Mouse (Mus musculus): ENCODE data around the gene Il2. TPM values are rescaled to one million over a fixed set of nuclear protein-coding genes. Genes with fewer than 3 reads are reported as not detected.

The Il2 gene
- total RNA-seq (2021), result not detected
- long read RNA-seq, experiment 1, result 0 reads
- long read RNA-seq, experiment 2, result 0 reads

GRCm38 (mm10) chr3:37125655-37126054, at the start of gene Il2:
Gene Il2, minus strand, starts transcription at chr3:37125959.
- no peak for DNase-seq (ENCODE audit: low spot score in 2 of 2)

GRCm38 (mm10) chr3:37174711-37175572, 49.2 kb upstream of the Il2 start:
- DNase-seq (ENCODE audit: low spot score in 2 of 2), result no peak

- DNase-seq (ENCODE audit: low spot score in 2 of 2), result no peak
These were observed 47.5 kb upstream of the Il2 start for GRCm38 (mm10) chr3:37173285-37173684.

- DNase-seq (ENCODE audit: low spot score in 2 of 2), result no peak
These were observed 43.5 kb upstream of the Il2 start for GRCm38 (mm10) chr3:37169283-37169682.

GRCm38 (mm10) chr3:37161096-37161495, 35.3 kb upstream of the Il2 start:
- DNase-seq (ENCODE audit: low spot score in 2 of 2), result no peak

- DNase-seq (ENCODE audit: low spot score in 2 of 2), result no peak
These were observed 32.5 kb upstream of the Il2 start for GRCm38 (mm10) chr3:37158246-37158645.

GRCm38 (mm10) chr3:37157082-37157481, 31.3 kb upstream of the Il2 start:
- no peak for DNase-seq (ENCODE audit: low spot score in 2 of 2)

- no peak for DNase-seq (ENCODE audit: low spot score in 2 of 2)
These were observed 28.6 kb upstream of the Il2 start for GRCm38 (mm10) chr3:37154396-37154795.

GRCm38 (mm10) chr3:37153004-37153403, 27.2 kb upstream of the Il2 start:
- DNase-seq (ENCODE audit: low spot score in 2 of 2), result no peak

- DNase-seq (ENCODE audit: low spot score in 2 of 2), result no peak
These were observed 26.5 kb upstream of the Il2 start for GRCm38 (mm10) chr3:37152274-37152673.

GRCm38 (mm10) chr3:37146810-37147209, 21.1 kb upstream of the Il2 start:
- no peak for DNase-seq (ENCODE audit: low spot score in 2 of 2)

- no peak for DNase-seq (ENCODE audit: low spot score in 2 of 2)
These were observed 20.6 kb upstream of the Il2 start for GRCm38 (mm10) chr3:37146406-37146805.

GRCm38 (mm10) chr3:37144979-37145378, 19.2 kb upstream of the Il2 start:
- DNase-seq (ENCODE audit: low spot score in 2 of 2), result no peak

GRCm38 (mm10) chr3:37141827-37142226, 16.1 kb upstream of the Il2 start:
- DNase-seq (ENCODE audit: low spot score in 2 of 2), result no peak

GRCm38 (mm10) chr3:37140168-37140906, 14.6 kb upstream of the Il2 start:
- no peak for DNase-seq (ENCODE audit: low spot score in 2 of 2)

- DNase-seq (ENCODE audit: low spot score in 2 of 2), result no peak
These were observed 13.4 kb upstream of the Il2 start for GRCm38 (mm10) chr3:37139192-37139591.

- no peak for DNase-seq (ENCODE audit: low spot score in 2 of 2)
These were observed 11.5 kb upstream of the Il2 start for GRCm38 (mm10) chr3:37137231-37137630.

- DNase-seq (ENCODE audit: low spot score in 2 of 2), result no peak
These were observed 3.3 kb upstream of the Il2 start for GRCm38 (mm10) chr3:37129063-37129462.

GRCm38 (mm10) chr3:37128269-37128668, 2.5 kb upstream of the Il2 start:
- no peak for DNase-seq (ENCODE audit: low spot score in 2 of 2)

GRCm38 (mm10) chr3:37126162-37126561, 403 bp upstream of the Il2 start:
- DNase-seq (ENCODE audit: low spot score in 2 of 2), result no peak

GRCm38 (mm10) chr3:37090721-37091120, 35.0 kb downstream of the Il2 start:
- no peak for DNase-seq (ENCODE audit: low spot score in 2 of 2)

- DNase-seq (ENCODE audit: low spot score in 2 of 2), result no peak
These were observed 40.9 kb downstream of the Il2 start for GRCm38 (mm10) chr3:37084860-37085259.
